Mouse (Mus musculus): ENCODE measurements around the gene Sema6d. TPM values are rescaled to one million over a fixed set of nuclear protein-coding genes. Genes with fewer than 3 reads are reported as not detected.

Sema6d gene
- polyA plus RNA-seq, 1 experiment from 2014 or later = 3.6 TPM

GRCm38 (mm10) chr2:124592750-124593149 lies 503.0 kb downstream of the Sema6d start:
- H3K27me3 ChIP-seq (ENCODE audit: insufficient read depth, low read length) = no peaks in the 10 kb centered on the region
- ATAC-seq (no peak), DNase-seq (no peak)
- no peak overlapping the region for H3K27ac ChIP-seq (ENCODE audit: low read depth)
- H3K4me3 ChIP-seq (ENCODE audit: low read depth, low read length) = no peak overlapping the region
- H3K9ac ChIP-seq (replicated peaks) = no peak overlapping the region
- no peaks in the 10 kb centered on the region for H3K4me1 ChIP-seq (ENCODE audit: insufficient read depth)
- no peaks in the 10 kb centered on the region for H3K9me3 ChIP-seq (ENCODE audit: low read length)
- 73% methylated on average over 4 of the region's 4 CpGs for WGBS (ENCODE audit: insufficient replicate concordance)
- H3K4me2 ChIP-seq (ENCODE audit: low read depth, low read length) = no peak overlapping the region
- TF ChIP-seq CTCF (IDR thresholded peaks at IDR 0.05; ENCODE audit: low read depth) (no peak), EP300 (IDR thresholded peaks at IDR 0.05; ENCODE audit: low read depth) (no peak)
- no peaks in the 10 kb centered on the region for H3K36me3 ChIP-seq (replicated peaks; ENCODE audit: insufficient read depth, low read length)

- no peak for DNase-seq
- H3K9ac ChIP-seq (replicated peaks) = no peak overlapping the region
- WGBS (ENCODE audit: insufficient replicate concordance) = 34% methylated on average over 3 of the region's 3 CpGs
- H3K27me3 ChIP-seq (ENCODE audit: insufficient read depth, low read length) = no peaks in the 10 kb centered on the region
- no peak overlapping the region for H3K4me2 ChIP-seq (ENCODE audit: low read depth, low read length)
- H3K27ac ChIP-seq (ENCODE audit: low read depth) = no peak overlapping the region
- H3K36me3 ChIP-seq (replicated peaks; ENCODE audit: insufficient read depth, low read length) = no peaks in the 10 kb centered on the region
- no peaks in the 10 kb centered on the region for H3K9me3 ChIP-seq (ENCODE audit: low read length)
- no peaks in the 10 kb centered on the region for H3K4me1 ChIP-seq (ENCODE audit: insufficient read depth)
- TF ChIP-seq EP300 (IDR thresholded peaks at IDR 0.05; ENCODE audit: low read depth) (no peak), CTCF (IDR thresholded peaks at IDR 0.05; ENCODE audit: low read depth) (no peak)
- H3K4me3 ChIP-seq (ENCODE audit: low read depth, low read length) = no peak overlapping the region
- no peak for ATAC-seq
These were observed 509.2 kb downstream of the Sema6d start for GRCm38 (mm10) chr2:124599014-124599413.

- TF ChIP-seq EP300 (IDR thresholded peaks at IDR 0.05; ENCODE audit: low read depth) (no peak), CTCF (IDR thresholded peaks at IDR 0.05; ENCODE audit: low read depth) (no peak)
- no peak overlapping the region for H3K4me2 ChIP-seq (ENCODE audit: low read depth, low read length)
- WGBS (ENCODE audit: insufficient replicate concordance) = 75% methylated on average over 9 of the region's 9 CpGs
- no peak overlapping the region for H3K4me3 ChIP-seq (ENCODE audit: low read depth, low read length)
- H3K9ac ChIP-seq (replicated peaks) = no peak overlapping the region
- DNase-seq = no peak
- H3K4me1 ChIP-seq (ENCODE audit: insufficient read depth) = no peaks in the 10 kb centered on the region
- H3K27ac ChIP-seq (ENCODE audit: low read depth) = no peak overlapping the region
- H3K27me3 ChIP-seq (ENCODE audit: insufficient read depth, low read length) = no peaks in the 10 kb centered on the region
- no peak for ATAC-seq
- no peaks in the 10 kb centered on the region for H3K36me3 ChIP-seq (replicated peaks; ENCODE audit: insufficient read depth, low read length)
- H3K9me3 ChIP-seq (ENCODE audit: low read length) = no peaks in the 10 kb centered on the region
These were observed 512.1 kb downstream of the Sema6d start for GRCm38 (mm10) chr2:124601702-124602378.

- no peak overlapping the region for H3K4me2 ChIP-seq (ENCODE audit: low read depth, low read length)
- TF ChIP-seq EP300 (IDR thresholded peaks at IDR 0.05; ENCODE audit: low read depth) (no peak), CTCF (IDR thresholded peaks at IDR 0.05; ENCODE audit: low read depth) (no peak)
- no peaks in the 10 kb centered on the region for H3K36me3 ChIP-seq (replicated peaks; ENCODE audit: insufficient read depth, low read length)
- H3K27me3 ChIP-seq (ENCODE audit: insufficient read depth, low read length) = no peaks in the 10 kb centered on the region
- no peak overlapping the region for H3K9ac ChIP-seq (replicated peaks)
- ATAC-seq (no peak), DNase-seq (no peak)
- 62% methylated on average over 8 of the region's 8 CpGs for WGBS (ENCODE audit: insufficient replicate concordance)
- H3K4me3 ChIP-seq (ENCODE audit: low read depth, low read length) = no peak overlapping the region
- no peaks in the 10 kb centered on the region for H3K9me3 ChIP-seq (ENCODE audit: low read length)
- H3K4me1 ChIP-seq (ENCODE audit: insufficient read depth) = peaks cover 2% of the 10 kb centered on the region; the same call in 1 of the 2 replicates
- no peak overlapping the region for H3K27ac ChIP-seq (ENCODE audit: low read depth)
These were observed 512.7 kb downstream of the Sema6d start for GRCm38 (mm10) chr2:124602379-124602913.

DNA sequence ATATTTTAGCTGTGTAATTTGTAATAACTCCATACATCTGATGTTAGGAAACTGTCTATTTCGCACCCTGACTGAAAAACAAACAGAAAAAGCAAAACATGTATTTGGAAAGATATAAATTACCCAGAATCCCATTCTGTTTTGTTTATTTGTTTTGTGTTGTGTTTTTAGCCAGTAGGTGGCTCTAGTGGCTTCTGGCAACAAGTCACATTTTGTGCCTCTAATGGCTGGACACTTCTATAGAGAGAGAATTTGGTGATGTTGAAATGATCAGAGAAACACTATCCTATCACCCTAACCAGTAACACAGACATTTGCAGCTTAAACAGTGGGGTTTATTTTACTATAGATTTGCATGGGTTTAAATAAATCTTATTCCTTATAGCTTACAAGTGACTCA lies 515.6 kb downstream of the Sema6d start:
- 66% methylated on average over 1 of the region's 1 CpGs for WGBS (ENCODE audit: insufficient replicate concordance)
- Histone ChIP-seq H3K9ac (replicated peaks) (no peak overlapping the region), H3K27ac (ENCODE audit: low read depth) (no peak overlapping the region), H3K4me3 (ENCODE audit: low read depth, low read length) (no peak overlapping the region), H3K9me3 (ENCODE audit: low read length) (no peaks in the 10 kb centered on the region), H3K27me3 (ENCODE audit: insufficient read depth, low read length) (peaks cover 8% of the 10 kb centered on the region), H3K4me1 (ENCODE audit: insufficient read depth) (peaks cover 9% of the 10 kb centered on the region), H3K36me3 (replicated peaks; ENCODE audit: insufficient read depth, low read length) (no peaks in the 10 kb centered on the region), H3K4me2 (ENCODE audit: low read depth, low read length) (no peak overlapping the region)
- no peak for ATAC-seq
- DNase-seq = no peak
- TF ChIP-seq CTCF (IDR thresholded peaks at IDR 0.05; ENCODE audit: low read depth) = peak; percentile 51
- TF ChIP-seq EP300 (IDR thresholded peaks at IDR 0.05; ENCODE audit: low read depth) = no peak

- Histone ChIP-seq H3K4me3 (ENCODE audit: low read depth, low read length) (no peak overlapping the region), H3K4me2 (ENCODE audit: low read depth, low read length) (0 out of 2 replicates have a peak overlapping the region, but pooled peaks have one; percentile 9), H3K9ac (replicated peaks) (no peak overlapping the region), H3K36me3 (replicated peaks; ENCODE audit: insufficient read depth, low read length) (no peaks in the 10 kb centered on the region), H3K27ac (ENCODE audit: low read depth) (no peak overlapping the region), H3K27me3 (ENCODE audit: insufficient read depth, low read length) (peaks cover 17% of the 10 kb centered on the region), H3K9me3 (ENCODE audit: low read length) (no peaks in the 10 kb centered on the region), H3K4me1 (ENCODE audit: insufficient read depth) (peaks cover 9% of the 10 kb centered on the region)
- DNase-seq (no peak), ATAC-seq (0 out of 2 replicates have a peak, but pooled peaks have one; percentile 22)
- WGBS (ENCODE audit: insufficient replicate concordance) = 42% methylated on average over 5 of the region's 5 CpGs
- no peak for TF ChIP-seq EP300 (IDR thresholded peaks at IDR 0.05; ENCODE audit: low read depth)
These were observed 518.2 kb downstream of the Sema6d start for GRCm38 (mm10) chr2:124607986-124608385.

Data from liver, postnatal 0 days (tissue).